Mouse (Mus musculus) limb, embryonic 11.5 days (tissue): Measurements from ENCODE around the gene Gm16223. TPM values are rescaled to one million over a fixed set of nuclear protein-coding genes. Genes with fewer than 3 reads are reported as not detected.
A peak's percentile ranks its signal among the peaks of the same experiment; 100 is the strongest.

Experiments used
- ATAC-seq: fragments of 200-750 bp; cut with Nextera tagmentation; 2 replicates; pipeline ENCODE4 v1.8.0; 2017; ENCODE audit warnings: low read depth; ENCODE audit not compliant: insufficient number of reproducible peaks, low FRiP score, low TSS enrichment
- DNase-seq: peaks from one replicate; pipeline ENCODE4 v3.0.0-alpha.2; 2015; ENCODE audit warnings: low spot score
- H3K27ac ChIP-seq: fragments of 300-500 bp; sonication (generic); replicated peaks from 2 replicates; pipeline ENCODE4 v1.5.1; 2014; ENCODE audit warnings: low read depth, mild to moderate bottlenecking, low read length
- H3K27me3 ChIP-seq: fragments of 300-500 bp; sonication (generic); 2 replicates; pipeline ENCODE4 v1.6.1; 2014; ENCODE audit warnings: mild to moderate bottlenecking, low read length, mixed read lengths; ENCODE audit not compliant: control insufficient read depth, insufficient read depth
- H3K36me3 ChIP-seq: fragments of 300-500 bp; sonication (generic); 2 replicates; pipeline ENCODE4 v1.6.1; 2014; ENCODE audit warnings: mild to moderate bottlenecking, low read length, moderate library complexity, mixed read lengths; ENCODE audit not compliant: control insufficient read depth, insufficient read depth
- H3K4me1 ChIP-seq: fragments of 300-500 bp; sonication (generic); 2 replicates; pipeline ENCODE4 v1.6.1; 2014; ENCODE audit warnings: low read length, mixed read lengths; ENCODE audit not compliant: control insufficient read depth, insufficient read depth
- H3K4me2 ChIP-seq: fragments of 300-500 bp; sonication (generic); 2 replicates; pipeline ENCODE4 v1.6.1; 2014; ENCODE audit warnings: low read depth, mild to moderate bottlenecking, moderate library complexity; ENCODE audit not compliant: severe bottlenecking
- H3K4me3 ChIP-seq: fragments of 300-500 bp; sonication (generic); 2 replicates; pipeline ENCODE4 v1.5.1; 2014; ENCODE audit warnings: low read depth, low read length
- H3K9ac ChIP-seq: fragments of 300-500 bp; sonication (generic); 2 replicates; pipeline ENCODE4 v1.6.1; 2014; ENCODE audit warnings: mild to moderate bottlenecking, low read length
- H3K9me3 ChIP-seq: fragments of 300-500 bp; sonication (generic); 2 replicates; pipeline ENCODE4 v1.6.1; 2016; ENCODE audit warnings: low read length; ENCODE audit not compliant: control insufficient read depth
- WGBS: fragments of 180-500 bp; shearing (Covaris S2); extraction: QIAGEN DNeasy Blood & Tissue Kit; methylation state at CpG from one replicate; pipeline ENCODE4 v1.1.7; 2014; 5-methylcytosine and 5-hydroxymethylcytosine counted together
- polyA plus RNA-seq: library from polyadenylated mRNA; unstranded; fragments of >200 nt; fragmentation: Nextera tagmentation; extraction: Ambion mirVana; gene quantifications from 2 replicates; pipeline ENCODE4 v1.2.1, GENCODE M21; 2014

Gene Gm16223
- polyA plus RNA-seq, 1 experiment from 2014 or later, result not detected

- Histone ChIP-seq H3K36me3 (no peaks in the 10 kb centered on the region), H3K9me3 (no peaks in the 10 kb centered on the region), H3K4me3 (no peak overlapping the region), H3K27me3 (no peaks in the 10 kb centered on the region), H3K9ac (no peak overlapping the region), H3K4me1 (no peaks in the 10 kb centered on the region), H3K4me2 (no peak overlapping the region), H3K27ac (no peak overlapping the region)
- DNase-seq, result no peak
- WGBS, result 76% methylated on average over 1 of the region's 1 CpGs
- no peak for ATAC-seq
Measured at GRCm38 (mm10) chr5:42068188-42068579, 424 bp downstream of the Gm16223 start.

GRCm38 (mm10) chr5:42116586-42117346 lies 49.0 kb downstream of the Gm16223 start:
- 43% methylated on average over 5 of the region's 5 CpGs for WGBS
- H3K36me3 ChIP-seq, result no peaks in the 10 kb centered on the region
- peak; percentile 85 for ATAC-seq
- H3K9me3 ChIP-seq, result no peaks in the 10 kb centered on the region
- no peak for DNase-seq
- H3K4me3 ChIP-seq, result no peak overlapping the region
- H3K27me3 ChIP-seq, result no peaks in the 10 kb centered on the region
- no peak overlapping the region for H3K4me2 ChIP-seq
- peak overlapping the region; percentile 42; the same call in 1 of the 2 replicates for H3K27ac ChIP-seq
- H3K4me1 ChIP-seq, result no peaks in the 10 kb centered on the region
- no peak overlapping the region for H3K9ac ChIP-seq

GRCm38 (mm10) chr5:42125562-42125961 lies 57.8 kb downstream of the Gm16223 start:
- Histone ChIP-seq H3K9ac (no peak overlapping the region), H3K27ac (no peak overlapping the region), H3K27me3 (no peaks in the 10 kb centered on the region), H3K4me1 (no peaks in the 10 kb centered on the region), H3K4me3 (no peak overlapping the region), H3K4me2 (no peak overlapping the region), H3K9me3 (no peaks in the 10 kb centered on the region), H3K36me3 (no peaks in the 10 kb centered on the region)
- DNase-seq (no peak), ATAC-seq (no peak)

- H3K27me3 ChIP-seq, result no peaks in the 10 kb centered on the region
- WGBS, result 78% methylated on average over 3 of the region's 3 CpGs
- DNase-seq (no peak), ATAC-seq (no peak)
- no peaks in the 10 kb centered on the region for H3K36me3 ChIP-seq
- H3K4me2 ChIP-seq, result no peak overlapping the region
- H3K27ac ChIP-seq, result no peak overlapping the region
- H3K9ac ChIP-seq, result no peak overlapping the region
- H3K4me3 ChIP-seq, result no peak overlapping the region
- no peaks in the 10 kb centered on the region for H3K4me1 ChIP-seq
- no peaks in the 10 kb centered on the region for H3K9me3 ChIP-seq
Measured at GRCm38 (mm10) chr5:42155626-42156025, 87.9 kb downstream of the Gm16223 start.

- H3K4me3 ChIP-seq, result no peak overlapping the region
- no peaks in the 10 kb centered on the region for H3K27me3 ChIP-seq
- WGBS, result 83% methylated on average over 2 of the region's 2 CpGs
- no peaks in the 10 kb centered on the region for H3K9me3 ChIP-seq
- ATAC-seq (no peak), DNase-seq (no peak)
- H3K4me1 ChIP-seq, result no peaks in the 10 kb centered on the region
- no peak overlapping the region for H3K4me2 ChIP-seq
- H3K36me3 ChIP-seq, result no peaks in the 10 kb centered on the region
- no peak overlapping the region for H3K9ac ChIP-seq
- H3K27ac ChIP-seq, result no peak overlapping the region
Measured at GRCm38 (mm10) chr5:42164731-42165130, 97.0 kb downstream of the Gm16223 start.

- 69% methylated on average over 1 of the region's 1 CpGs for WGBS
- Histone ChIP-seq H3K9me3 (no peaks in the 10 kb centered on the region), H3K4me2 (no peak overlapping the region), H3K27me3 (no peaks in the 10 kb centered on the region), H3K9ac (no peak overlapping the region), H3K4me1 (no peaks in the 10 kb centered on the region), H3K4me3 (no peak overlapping the region), H3K36me3 (no peaks in the 10 kb centered on the region), H3K27ac (no peak overlapping the region)
- DNase-seq (no peak), ATAC-seq (no peak)
Measured at GRCm38 (mm10) chr5:42166311-42166710, 98.6 kb downstream of the Gm16223 start.

GRCm38 (mm10) chr5:42168071-42168470 lies 100.3 kb downstream of the Gm16223 start:
- 92% methylated on average over 3 of the region's 3 CpGs for WGBS
- DNase-seq (no peak), ATAC-seq (no peak)
- Histone ChIP-seq H3K4me2 (no peak overlapping the region), H3K4me1 (no peaks in the 10 kb centered on the region), H3K9me3 (no peaks in the 10 kb centered on the region), H3K36me3 (no peaks in the 10 kb centered on the region), H3K27me3 (no peaks in the 10 kb centered on the region), H3K9ac (no peak overlapping the region), H3K4me3 (no peak overlapping the region), H3K27ac (no peak overlapping the region)

- H3K27ac ChIP-seq, result no peak overlapping the region
- DNase-seq (no peak), ATAC-seq (no peak)
- H3K27me3 ChIP-seq, result no peaks in the 10 kb centered on the region
- no peak overlapping the region for H3K4me2 ChIP-seq
- H3K9me3 ChIP-seq, result no peaks in the 10 kb centered on the region
- H3K9ac ChIP-seq, result no peak overlapping the region
- no peak overlapping the region for H3K4me3 ChIP-seq
- 81% methylated on average over 5 of the region's 5 CpGs for WGBS
- H3K4me1 ChIP-seq, result no peaks in the 10 kb centered on the region
- H3K36me3 ChIP-seq, result no peaks in the 10 kb centered on the region
Measured at GRCm38 (mm10) chr5:42168785-42169184, 101.0 kb downstream of the Gm16223 start.

- Histone ChIP-seq H3K4me3 (no peak overlapping the region), H3K27ac (no peak overlapping the region), H3K9me3 (no peaks in the 10 kb centered on the region), H3K4me1 (no peaks in the 10 kb centered on the region), H3K36me3 (no peaks in the 10 kb centered on the region), H3K4me2 (no peak overlapping the region), H3K9ac (no peak overlapping the region), H3K27me3 (no peaks in the 10 kb centered on the region)
- no peak for DNase-seq
- WGBS, result 66% methylated on average over 2 of the region's 2 CpGs
- no peak for ATAC-seq
Measured at GRCm38 (mm10) chr5:42174109-42174508, 106.3 kb downstream of the Gm16223 start.
